Mouse (Mus musculus) olfactory bulb, adult 2 months (tissue): ENCODE measurements around the gene Acot1.

ENCODE experiments used
- CTCF ChIP-seq: fragments of 200-500 bp; IDR thresholded peaks from 2 replicates; pipeline ENCODE4 v1.5.1; 2012; ENCODE audit warnings: low read depth, mild to moderate bottlenecking, low read length, moderate library complexity; ENCODE audit not compliant: insufficient read depth
- POLR2A ChIP-seq: fragments of 200-500 bp; IDR thresholded peaks from 2 replicates; pipeline ENCODE4 v1.6.1; 2012; ENCODE audit warnings: mild to moderate bottlenecking, low read depth, low read length, moderate library complexity; ENCODE audit not compliant: insufficient read depth

DNA sequence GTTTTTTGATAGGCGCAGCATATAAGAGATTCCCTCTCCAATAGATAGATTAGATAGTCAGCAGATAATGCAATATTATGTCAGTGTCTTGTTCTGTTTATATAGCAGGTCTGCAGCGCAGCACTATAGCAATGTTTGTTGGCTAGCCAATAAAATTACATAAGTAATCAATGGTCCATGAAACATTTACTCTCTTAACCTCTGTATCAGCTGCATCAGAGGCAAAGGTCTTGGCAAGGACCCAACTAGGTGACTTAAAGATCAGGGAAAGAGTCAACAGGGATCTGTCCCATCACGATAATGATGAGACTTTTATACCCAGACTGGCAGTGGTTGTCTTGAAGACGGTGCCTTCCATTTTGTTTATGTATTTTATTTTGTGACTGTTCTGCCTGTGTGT lies 23.6 kb downstream of the Acot1 start:
- TF ChIP-seq CTCF (no peak), POLR2A (no peak)
